Mouse (Mus musculus) ES-E14 (cell line): ENCODE data around the gene Nfic.
A peak's percentile ranks its signal among the peaks of the same experiment; 100 is the strongest.

Source experiments
- CHD2 ChIP-seq: IDR thresholded peaks from 2 replicates; pipeline ENCODE4 v1.6.1; 2014; ENCODE audit warnings: mild to moderate bottlenecking, low read depth, low read length, inconsistent platforms
- MAFK ChIP-seq: IDR thresholded peaks from 2 replicates; pipeline ENCODE4 v1.6.1; 2014; ENCODE audit warnings: mild to moderate bottlenecking, low read depth, low read length, inconsistent platforms; ENCODE audit not compliant: insufficient read depth
- ZC3H11A ChIP-seq: IDR thresholded peaks from 2 replicates; pipeline ENCODE4 v1.6.1; 2012; ENCODE audit warnings: low read depth, mild to moderate bottlenecking, inconsistent platforms, low read length, borderline replicate concordance

GRCm38 (mm10) chr10:81502658-81503057 is 47.2 kb upstream of the Nfic start:
- no peak for TF ChIP-seq CHD2
- TF ChIP-seq ZC3H11A: peak; percentile 45; the same call in 1 of the 2 replicates
- TF ChIP-seq MAFK: no peak
